Mouse (Mus musculus) left cerebral cortex, adult 8-10 months (tissue): ENCODE results near the gene Mcm10. TPM values are rescaled to one million over a fixed set of nuclear protein-coding genes. Genes with fewer than 3 reads are reported as not detected.
A peak's percentile ranks its signal among the peaks of the same experiment; 100 is the strongest.

Experiments used
- DNase-seq, 2 experiments: peaks; one replicate each; pipeline ENCODE4 v3.0.0; 2022; ENCODE audit warnings: low spot score in 2 of 2
- total RNA-seq, 4 experiments: library from RNA; stranded (reverse); gene quantifications; 2 replicates each; pipeline ENCODE4 v1.2.4; 2022

Mcm10 gene
- total RNA-seq: 1 to 10 TPM in 2 of 4 experiments, under 1 TPM in 2; 0.66 to 1.9 (median 1.1) TPM

GRCm38 (mm10) chr2:5012491-5013324 lies at the start of gene Mcm10:
Mcm10 (minus strand) TSS chr2:5012791.
- peak; percentile 82 to 92 for DNase-seq

GRCm38 (mm10) chr2:5061133-5061708 lies 48.6 kb upstream of the Mcm10 start:
- no peak for DNase-seq

- no peak for DNase-seq
Observed at GRCm38 (mm10) chr2:5059997-5060396, 47.4 kb upstream of the Mcm10 start.

GRCm38 (mm10) chr2:5058436-5058835 lies 45.8 kb upstream of the Mcm10 start:
- no peak for DNase-seq

GRCm38 (mm10) chr2:5050562-5050961 lies 38.0 kb upstream of the Mcm10 start:
- DNase-seq: no peak

GRCm38 (mm10) chr2:5047016-5047415 lies 34.4 kb upstream of the Mcm10 start:
- no peak for DNase-seq

GRCm38 (mm10) chr2:5045269-5045965 lies 32.8 kb upstream of the Mcm10 start:
- DNase-seq: no peak

GRCm38 (mm10) chr2:5044321-5044720 lies 31.7 kb upstream of the Mcm10 start:
- DNase-seq: no peak

- DNase-seq: no peak
Observed at GRCm38 (mm10) chr2:5043476-5043761, 30.8 kb upstream of the Mcm10 start.

- no peak for DNase-seq
Observed at GRCm38 (mm10) chr2:5042616-5043475, 30.3 kb upstream of the Mcm10 start.

GRCm38 (mm10) chr2:5041854-5042253 lies 29.3 kb upstream of the Mcm10 start:
- DNase-seq: no peak

- no peak for DNase-seq
Observed at GRCm38 (mm10) chr2:5040281-5041161, 27.9 kb upstream of the Mcm10 start.

GRCm38 (mm10) chr2:5039350-5040170 lies 27.0 kb upstream of the Mcm10 start:
- no peak for DNase-seq

- DNase-seq: no peak
Observed at GRCm38 (mm10) chr2:5038320-5038719, 25.7 kb upstream of the Mcm10 start.

- DNase-seq: no peak
Observed at GRCm38 (mm10) chr2:5037390-5037789, 24.8 kb upstream of the Mcm10 start.

GRCm38 (mm10) chr2:5036411-5037076 lies 24.0 kb upstream of the Mcm10 start:
- DNase-seq: no peak

GRCm38 (mm10) chr2:5035241-5035640 lies 22.6 kb upstream of the Mcm10 start:
- no peak for DNase-seq

- DNase-seq: no peak
Observed at GRCm38 (mm10) chr2:5034801-5035200, 22.2 kb upstream of the Mcm10 start.
